Mouse (Mus musculus): ENCODE results near the gene Atp10a. TPM values are rescaled to one million over a fixed set of nuclear protein-coding genes. Genes with fewer than 3 reads are reported as not detected.
A peak's percentile ranks its signal among the peaks of the same experiment; 100 is the strongest.

The Atp10a gene
- polyA plus RNA-seq, 1 experiment from 2014 or later, result 3.3 TPM

- no peak for DNase-seq (ENCODE audit: low spot score)
- 65% methylated on average over 1 of the region's 1 CpGs for WGBS
- H3K27ac ChIP-seq (ENCODE audit: low read depth, low read length), result no peak overlapping the region
- H3K9me3 ChIP-seq (ENCODE audit: control insufficient read depth, low read length), result no peaks in the 10 kb centered on the region
- ATAC-seq (replicated peaks; ENCODE audit: low FRiP score), result no peak
- no peaks in the 10 kb centered on the region for H3K4me1 ChIP-seq (replicated peaks; ENCODE audit: control insufficient read depth, insufficient read depth, low read length)
- H3K4me3 ChIP-seq (ENCODE audit: low read depth, low read length), result no peak overlapping the region
- H3K9ac ChIP-seq (ENCODE audit: low read depth, low read length), result no peak overlapping the region
- H3K36me3 ChIP-seq (ENCODE audit: control insufficient read depth, insufficient read depth, low read length), result no peaks in the 10 kb centered on the region
- H3K27me3 ChIP-seq (replicated peaks; ENCODE audit: control insufficient read depth, insufficient read depth, low read length), result no peaks in the 10 kb centered on the region
- no peak overlapping the region for H3K4me2 ChIP-seq
Observed at GRCm38 (mm10) chr7:58647404-58647803, 8.6 kb upstream of the Atp10a start.

DNA sequence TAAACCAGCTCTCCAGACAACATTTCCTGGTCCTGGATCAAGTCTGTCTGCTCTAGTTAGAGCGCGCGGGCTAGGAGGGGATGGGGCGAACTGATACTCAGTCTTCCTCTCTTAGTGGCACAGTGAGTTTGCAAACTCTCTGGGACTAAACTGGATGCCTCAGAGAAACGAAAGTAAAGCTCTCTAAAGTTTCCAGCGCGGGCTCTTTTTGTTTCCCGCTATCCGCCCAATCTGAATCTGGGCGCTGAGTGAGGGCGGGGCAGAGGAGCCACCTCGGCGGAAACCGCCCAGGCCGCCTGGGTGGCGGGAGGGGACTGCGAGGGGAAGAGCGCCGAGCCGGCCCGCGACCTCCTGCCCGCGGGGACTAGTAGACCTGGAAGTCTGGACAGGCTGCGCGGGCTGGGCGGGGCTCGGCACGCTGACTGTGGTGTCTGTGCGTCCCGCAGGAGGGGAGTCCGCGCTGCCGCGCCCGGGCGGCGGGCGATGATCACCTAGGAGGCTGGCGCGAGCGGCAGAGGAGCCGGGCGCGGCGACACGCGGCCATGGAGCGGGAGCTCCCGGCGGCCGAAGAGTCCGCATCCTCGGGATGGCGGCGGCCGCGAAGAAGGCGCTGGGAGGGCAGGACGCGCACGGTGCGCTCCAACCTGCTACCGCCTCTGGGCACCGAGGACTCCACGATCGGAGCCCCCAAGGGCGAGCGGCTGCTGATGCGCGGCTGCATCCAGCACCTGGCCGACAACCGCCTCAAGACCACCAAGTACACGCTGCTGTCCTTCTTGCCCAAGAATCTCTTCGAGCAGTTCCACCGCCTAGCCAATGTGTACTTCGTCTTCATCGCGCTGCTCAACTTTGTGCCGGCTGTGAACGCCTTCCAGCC, 2.2 kb downstream of the Atp10a start:
- DNase-seq (ENCODE audit: low spot score) (peak; percentile 75), ATAC-seq (replicated peaks; ENCODE audit: low FRiP score) (peak; percentile 84)
- Histone ChIP-seq H3K36me3 (ENCODE audit: control insufficient read depth, insufficient read depth, low read length) (no peaks in the 10 kb centered on the region), H3K4me3 (ENCODE audit: low read depth, low read length) (peak overlapping the region; percentile 64), H3K27ac (ENCODE audit: low read depth, low read length) (no peak overlapping the region; the same call in 1 of the 2 replicates), H3K4me1 (replicated peaks; ENCODE audit: control insufficient read depth, insufficient read depth, low read length) (no peaks in the 10 kb centered on the region), H3K9me3 (ENCODE audit: control insufficient read depth, low read length) (no peaks in the 10 kb centered on the region), H3K9ac (ENCODE audit: low read depth, low read length) (peak overlapping the region; percentile 61), H3K27me3 (replicated peaks; ENCODE audit: control insufficient read depth, insufficient read depth, low read length) (peaks cover 12% of the 10 kb centered on the region), H3K4me2 (peak overlapping the region; percentile 87)
- WGBS, result under 1% methylated on average over 81 of the region's 81 CpGs

DNA sequence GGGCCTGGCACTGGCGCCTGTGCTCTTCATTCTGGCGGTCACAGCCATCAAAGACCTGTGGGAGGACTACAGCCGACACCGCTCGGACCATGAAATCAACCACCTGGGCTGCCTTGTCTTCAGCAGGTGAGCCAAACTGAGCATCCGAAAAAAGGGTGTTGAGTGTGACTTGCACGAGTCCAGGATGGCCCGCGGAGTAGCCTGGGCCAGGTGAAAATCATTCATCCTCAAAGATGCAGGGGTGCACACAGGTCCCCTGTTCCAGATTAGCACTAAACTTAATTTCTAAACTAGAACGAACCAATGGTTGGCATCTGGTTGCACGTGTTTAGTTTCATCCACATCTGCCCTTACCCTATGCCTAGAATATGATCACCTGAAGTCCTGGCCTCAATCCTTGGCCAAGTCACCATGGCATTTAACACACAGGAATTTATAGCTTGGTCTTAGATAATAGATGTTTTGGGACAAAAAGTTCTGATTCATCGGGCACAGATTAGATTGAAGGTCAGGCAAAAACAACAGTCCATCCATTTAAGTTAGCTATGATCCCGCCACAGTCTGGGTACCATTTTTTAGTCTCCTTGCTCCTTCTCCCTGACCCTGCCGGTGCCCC, 2.9 kb downstream of the Atp10a start:
- WGBS, result 25% methylated on average over 14 of the region's 14 CpGs
- ATAC-seq (replicated peaks; ENCODE audit: low FRiP score) (no peak), DNase-seq (ENCODE audit: low spot score) (no peak)
- Histone ChIP-seq H3K4me1 (replicated peaks; ENCODE audit: control insufficient read depth, insufficient read depth, low read length) (no peaks in the 10 kb centered on the region), H3K4me2 (peak overlapping the region; percentile 87), H3K27ac (ENCODE audit: low read depth, low read length) (no peak overlapping the region), H3K9me3 (ENCODE audit: control insufficient read depth, low read length) (no peaks in the 10 kb centered on the region), H3K36me3 (ENCODE audit: control insufficient read depth, insufficient read depth, low read length) (no peaks in the 10 kb centered on the region), H3K27me3 (replicated peaks; ENCODE audit: control insufficient read depth, insufficient read depth, low read length) (peaks cover 12% of the 10 kb centered on the region), H3K4me3 (ENCODE audit: low read depth, low read length) (peak overlapping the region; percentile 64), H3K9ac (ENCODE audit: low read depth, low read length) (peak overlapping the region; percentile 61)

DNA sequence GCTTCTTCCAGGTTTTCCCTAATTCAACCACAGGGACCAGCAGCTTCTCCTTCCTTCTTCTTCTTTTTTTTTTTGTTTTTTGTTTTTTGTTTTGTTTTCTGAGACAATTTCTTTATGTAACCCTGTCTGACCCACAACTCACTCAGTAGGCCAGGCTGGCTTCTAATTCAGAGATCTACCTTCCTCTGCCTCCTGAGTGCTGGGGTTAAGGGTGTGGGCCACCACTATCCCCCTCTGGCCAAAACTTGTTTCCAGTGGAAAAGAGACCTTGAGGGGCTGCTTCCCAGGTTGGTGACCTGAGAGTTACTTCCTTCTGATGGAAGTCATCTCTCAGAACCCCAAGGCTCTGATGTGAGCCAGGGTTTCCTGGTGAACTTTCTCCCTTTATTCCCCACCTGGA, 4.1 kb downstream of the Atp10a start:
- no peak for DNase-seq (ENCODE audit: low spot score)
- no peak overlapping the region for H3K4me3 ChIP-seq (ENCODE audit: low read depth, low read length)
- no peak overlapping the region for H3K4me2 ChIP-seq

GRCm38 (mm10) chr7:58660665-58661064, 4.7 kb downstream of the Atp10a start:
- Histone ChIP-seq H3K9me3 (ENCODE audit: control insufficient read depth, low read length) (no peaks in the 10 kb centered on the region), H3K4me2 (no peak overlapping the region), H3K9ac (ENCODE audit: low read depth, low read length) (no peak overlapping the region), H3K36me3 (ENCODE audit: control insufficient read depth, insufficient read depth, low read length) (no peaks in the 10 kb centered on the region), H3K27ac (ENCODE audit: low read depth, low read length) (no peak overlapping the region), H3K27me3 (replicated peaks; ENCODE audit: control insufficient read depth, insufficient read depth, low read length) (peaks cover 12% of the 10 kb centered on the region), H3K4me3 (ENCODE audit: low read depth, low read length) (no peak overlapping the region), H3K4me1 (replicated peaks; ENCODE audit: control insufficient read depth, insufficient read depth, low read length) (no peaks in the 10 kb centered on the region)
- no peak for DNase-seq (ENCODE audit: low spot score)
- no peak for ATAC-seq (replicated peaks; ENCODE audit: low FRiP score)
- 84% methylated on average over 5 of the region's 5 CpGs for WGBS

More for the DNA sequence above, 4.1 kb downstream of the Atp10a start:
- no peak for ATAC-seq (replicated peaks; ENCODE audit: low FRiP score)
- H3K4me1 ChIP-seq (replicated peaks; ENCODE audit: control insufficient read depth, insufficient read depth, low read length), result no peaks in the 10 kb centered on the region
- no peak overlapping the region for H3K9ac ChIP-seq (ENCODE audit: low read depth, low read length)
- no peaks in the 10 kb centered on the region for H3K36me3 ChIP-seq (ENCODE audit: control insufficient read depth, insufficient read depth, low read length)
- H3K27me3 ChIP-seq (replicated peaks; ENCODE audit: control insufficient read depth, insufficient read depth, low read length), result peaks cover 12% of the 10 kb centered on the region
- H3K9me3 ChIP-seq (ENCODE audit: control insufficient read depth, low read length), result no peaks in the 10 kb centered on the region
- H3K27ac ChIP-seq (ENCODE audit: low read depth, low read length), result no peak overlapping the region

DNA sequence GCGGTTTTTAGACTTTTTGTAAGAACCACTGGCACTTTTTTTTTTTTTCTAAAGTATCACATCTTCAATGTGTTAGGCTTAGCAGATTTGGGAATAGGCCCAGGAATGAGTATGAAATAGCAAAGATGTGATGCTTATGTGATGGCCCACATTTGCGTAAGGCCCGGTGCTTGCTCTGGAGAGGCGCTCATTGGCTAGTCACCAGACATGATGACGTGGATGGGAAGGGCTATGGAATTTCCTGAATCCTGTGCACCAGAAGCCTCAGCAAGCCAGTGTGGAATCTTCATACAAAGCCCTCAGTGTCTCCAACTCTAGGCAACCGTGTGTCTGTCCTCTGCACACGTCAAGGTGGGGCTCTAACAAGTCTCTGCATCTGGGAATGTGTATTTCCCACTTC, 5.1 kb downstream of the Atp10a start:
- Histone ChIP-seq H3K4me1 (replicated peaks; ENCODE audit: control insufficient read depth, insufficient read depth, low read length) (no peaks in the 10 kb centered on the region), H3K4me2 (no peak overlapping the region), H3K36me3 (ENCODE audit: control insufficient read depth, insufficient read depth, low read length) (no peaks in the 10 kb centered on the region), H3K9ac (ENCODE audit: low read depth, low read length) (no peak overlapping the region), H3K9me3 (ENCODE audit: control insufficient read depth, low read length) (no peaks in the 10 kb centered on the region), H3K4me3 (ENCODE audit: low read depth, low read length) (no peak overlapping the region), H3K27me3 (replicated peaks; ENCODE audit: control insufficient read depth, insufficient read depth, low read length) (peaks cover 12% of the 10 kb centered on the region), H3K27ac (ENCODE audit: low read depth, low read length) (no peak overlapping the region)
- DNase-seq (ENCODE audit: low spot score) (no peak), ATAC-seq (replicated peaks; ENCODE audit: low FRiP score) (no peak)
- WGBS, result 89% methylated on average over 7 of the region's 7 CpGs

- WGBS, result 89% methylated on average over 1 of the region's 1 CpGs
- no peaks in the 10 kb centered on the region for H3K4me1 ChIP-seq (replicated peaks; ENCODE audit: control insufficient read depth, insufficient read depth, low read length)
- ATAC-seq (replicated peaks; ENCODE audit: low FRiP score), result no peak
- no peaks in the 10 kb centered on the region for H3K27me3 ChIP-seq (replicated peaks; ENCODE audit: control insufficient read depth, insufficient read depth, low read length)
- no peaks in the 10 kb centered on the region for H3K36me3 ChIP-seq (ENCODE audit: control insufficient read depth, insufficient read depth, low read length)
- H3K9me3 ChIP-seq (ENCODE audit: control insufficient read depth, low read length), result no peaks in the 10 kb centered on the region
- H3K27ac ChIP-seq (ENCODE audit: low read depth, low read length), result no peak overlapping the region
- H3K9ac ChIP-seq (ENCODE audit: low read depth, low read length), result no peak overlapping the region
- no peak overlapping the region for H3K4me2 ChIP-seq
- H3K4me3 ChIP-seq (ENCODE audit: low read depth, low read length), result no peak overlapping the region
- DNase-seq (ENCODE audit: low spot score), result no peak
Observed at GRCm38 (mm10) chr7:58668617-58669016, 12.7 kb downstream of the Atp10a start.

DNA sequence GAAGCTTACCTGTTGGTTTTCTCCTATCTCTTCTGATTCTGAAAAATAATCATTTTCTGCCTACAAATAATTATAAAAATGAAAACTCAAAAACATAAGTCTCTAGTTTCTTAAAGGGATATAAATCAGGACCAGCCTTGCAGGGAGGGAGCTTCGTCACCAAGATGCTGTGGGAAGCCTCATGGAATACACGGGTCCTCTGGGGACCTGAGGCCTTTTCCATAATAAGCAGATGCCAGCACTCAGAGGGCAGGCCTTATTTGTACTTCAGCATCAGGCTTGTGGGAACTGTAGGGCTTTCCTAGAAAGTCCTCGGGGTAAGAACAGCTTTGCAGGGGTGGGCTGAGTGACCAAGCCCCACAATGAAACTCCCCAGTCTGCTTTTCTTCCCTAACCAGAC, 20.1 kb downstream of the Atp10a start:
- H3K27ac ChIP-seq (ENCODE audit: low read depth, low read length), result no peak overlapping the region
- peaks cover 4% of the 10 kb centered on the region for H3K4me1 ChIP-seq (replicated peaks; ENCODE audit: control insufficient read depth, insufficient read depth, low read length)
- no peaks in the 10 kb centered on the region for H3K36me3 ChIP-seq (ENCODE audit: control insufficient read depth, insufficient read depth, low read length)
- no peaks in the 10 kb centered on the region for H3K9me3 ChIP-seq (ENCODE audit: control insufficient read depth, low read length)
- no peak overlapping the region for H3K4me2 ChIP-seq
- no peak for DNase-seq (ENCODE audit: low spot score)
- no peaks in the 10 kb centered on the region for H3K27me3 ChIP-seq (replicated peaks; ENCODE audit: control insufficient read depth, insufficient read depth, low read length)
- no peak overlapping the region for H3K9ac ChIP-seq (ENCODE audit: low read depth, low read length)
- WGBS, result 72% methylated on average over 3 of the region's 3 CpGs
- ATAC-seq (replicated peaks; ENCODE audit: low FRiP score), result no peak
- no peak overlapping the region for H3K4me3 ChIP-seq (ENCODE audit: low read depth, low read length)
